Mouse (Mus musculus): ENCODE measurements around the gene Sart3.

Sart3 gene

GRCm38 (mm10) chr5:113735345-113736112 lies 36.8 kb downstream of the Sart3 start, which contains the start of gene Ficd:
Gene Ficd (plus strand): TSS chr5:113735803.
- in situ Hi-C loops (cut with MboI; ENCODE audit: unreplicated experiment in 2 of 2): loop anchor here (5.0 to 10.0 kb wide), 5 partner anchors 37 to 1401 kb away; partner anchors contain the start of genes Iscu (in 1 of the 2) and Sart3 (in 1 of the 2)

- in situ Hi-C loops (cut with MboI; ENCODE audit: unreplicated experiment in 2 of 2): loop anchor here (5.0 to 10.0 kb wide), 5 partner anchors 37 to 1400 kb away; partner anchors contain the start of genes Iscu (in 1 of the 2) and Sart3 (in 1 of the 2)
Observed at GRCm38 (mm10) chr5:113735023-113735344, 37.3 kb downstream of the Sart3 start.

GRCm38 (mm10) chr5:113734376-113734775 lies 37.9 kb downstream of the Sart3 start:
- in situ Hi-C loops (cut with MboI; ENCODE audit: unreplicated experiment in 2 of 2): loop anchor here (5.0 to 10.0 kb wide), 5 partner anchors 78 to 1400 kb away; no protein-coding TSS in a partner anchor

GRCm38 (mm10) chr5:113732182-113732581 lies 40.1 kb downstream of the Sart3 start:
- in situ Hi-C loops (cut with MboI; ENCODE audit: unreplicated experiment in 2 of 2): loop anchor here (5.0 to 10.0 kb wide), 5 partner anchors 80 to 1397 kb away; no protein-coding TSS in a partner anchor

- in situ Hi-C loops (cut with MboI; ENCODE audit: unreplicated experiment in 2 of 2): loop anchor here (5.0 to 10.0 kb wide), 5 partner anchors 81 to 1396 kb away; no protein-coding TSS in a partner anchor
Observed at GRCm38 (mm10) chr5:113731174-113731573, 41.1 kb downstream of the Sart3 start.

GRCm38 (mm10) chr5:113730641-113731121 lies 41.6 kb downstream of the Sart3 start:
- in situ Hi-C loops (cut with MboI; ENCODE audit: unreplicated experiment in 2 of 2): loop anchor here (5.0 to 10.0 kb wide), 5 partner anchors 82 to 1396 kb away; no protein-coding TSS in a partner anchor

GRCm38 (mm10) chr5:113728691-113729090 lies 43.6 kb downstream of the Sart3 start:
- in situ Hi-C loops (cut with MboI; ENCODE audit: unreplicated experiment in 2 of 2): loop anchor here (5.0 to 10.0 kb wide), 5 partner anchors 364 to 1304 kb away; partner anchors contain the start of gene Gm6588 (in 1 of the 2)

GRCm38 (mm10) chr5:113728011-113728410 lies 44.3 kb downstream of the Sart3 start:
- in situ Hi-C loops (cut with MboI; ENCODE audit: unreplicated experiment in 2 of 2): loop anchor here (5.0 to 10.0 kb wide), 5 partner anchors 363 to 1303 kb away; partner anchors contain the start of gene Gm6588 (in 1 of the 2)

GRCm38 (mm10) chr5:113727238-113727637 lies 45.1 kb downstream of the Sart3 start:
- in situ Hi-C loops (cut with MboI; ENCODE audit: unreplicated experiment in 2 of 2): loop anchor here (5.0 to 10.0 kb wide), 5 partner anchors 362 to 1302 kb away; partner anchors contain the start of gene Gm6588 (in 1 of the 2)

- in situ Hi-C loops (cut with MboI; ENCODE audit: unreplicated experiment in 2 of 2): loop anchor here (5.0 to 10.0 kb wide), 5 partner anchors 362 to 1302 kb away; partner anchors contain the start of gene Gm6588 (in 1 of the 2)
Observed at GRCm38 (mm10) chr5:113726618-113727017, 45.7 kb downstream of the Sart3 start.

GRCm38 (mm10) chr5:113725417-113725816 lies 46.9 kb downstream of the Sart3 start:
- in situ Hi-C loops (cut with MboI; ENCODE audit: unreplicated experiment in 2 of 2): loop anchor here (5.0 to 10.0 kb wide), 5 partner anchors 361 to 1301 kb away; partner anchors contain the start of gene Gm6588 (in 1 of the 2)

GRCm38 (mm10) chr5:113724446-113724845 lies 47.9 kb downstream of the Sart3 start, which contains the start of gene 1700069L16Rik:
Gene 1700069L16Rik (minus strand): TSS chr5:113724772.
- in situ Hi-C loops (cut with MboI; ENCODE audit: unreplicated experiment in 2 of 2): loop anchor here (5.0 to 10.0 kb wide), 5 partner anchors 360 to 1300 kb away; partner anchors contain the start of gene Gm6588 (in 1 of the 2)

GRCm38 (mm10) chr5:113723567-113724237 lies 48.6 kb downstream of the Sart3 start:
- in situ Hi-C loops (cut with MboI; ENCODE audit: unreplicated experiment in 2 of 2): loop anchor here (5.0 to 10.0 kb wide), 5 partner anchors 359 to 1299 kb away; partner anchors contain the start of gene Gm6588 (in 1 of the 2)

GRCm38 (mm10) chr5:113722224-113723013 lies 49.9 kb downstream of the Sart3 start:
- in situ Hi-C loops (cut with MboI; ENCODE audit: unreplicated experiment in 2 of 2): loop anchor here (5.0 to 10.0 kb wide), 5 partner anchors 358 to 1298 kb away; partner anchors contain the start of gene Gm6588 (in 1 of the 2)

- in situ Hi-C loops (cut with MboI; ENCODE audit: unreplicated experiment in 2 of 2): loop anchor here (5.0 to 10.0 kb wide), 3 partner anchors 347 to 1274 kb away; partner anchors contain the start of gene Gm6588 (in 1 of the 2)
Observed at GRCm38 (mm10) chr5:113719221-113719661, 53.1 kb downstream of the Sart3 start.

GRCm38 (mm10) chr5:113716581-113717388 lies 55.5 kb downstream of the Sart3 start:
- in situ Hi-C loops (cut with MboI; ENCODE audit: unreplicated experiment in 2 of 2): loop anchor here (5.0 to 10.0 kb wide), 3 partner anchors 344 to 1272 kb away; partner anchors contain the start of gene Gm6588 (in 1 of the 2)

GRCm38 (mm10) chr5:113712861-113713260 lies 59.4 kb downstream of the Sart3 start:
- in situ Hi-C loops (cut with MboI; ENCODE audit: unreplicated experiment in 2 of 2): loop anchor here in 1 of 2 experiments (10.0 kb wide), 2 partner anchors 648 to 1268 kb away; partner anchors contain the start of gene Gm6588

Measured in v-Abl transformed pro-B cells (cell line).